Mouse (Mus musculus) lung, adult 2 months (tissue): ENCODE data around the gene Cab39.
A peak's percentile ranks its signal among the peaks of the same experiment; 100 is the strongest.

ENCODE experiments used
- CTCF ChIP-seq: fragments of 200-500 bp; IDR thresholded peaks from 2 replicates; pipeline ENCODE4 v1.5.1; 2011; ENCODE audit warnings: mild to moderate bottlenecking, low read length, control low read depth; ENCODE audit not compliant: insufficient read depth
- POLR2A ChIP-seq: fragments of 200-500 bp; IDR thresholded peaks from 2 replicates; pipeline ENCODE4 v1.6.1; 2011; ENCODE audit warnings: low read depth, mild to moderate bottlenecking, control low read depth, low read length, borderline replicate concordance; ENCODE audit errors: extremely low read depth

GRCm38 (mm10) chr1:85894231-85894747, 101.0 kb downstream of the Cab39 start, which contains the start of gene Itm2c:
- TF ChIP-seq CTCF (no peak), POLR2A (peak; percentile 84; the same call in 1 of the 2 replicates)
